17 mouse cellular contexts compared by ENCODE assay signal in genomic region chr4:55339388-55339787, GRCm38 (mm10).
"Had no signal": no experiment of that assay in that cellular context is flagged by ENCODE, and none has a peak within 500 bp of the region (broad histone marks: within the 10 kb centered on the region; RNA-seq: fewer than 3 reads in every experiment).

No protein-coding gene starts in this region.

- H3K27ac ChIP-seq: lung, embryonic 15.5 days; macrophage; midbrain, embryonic 13.5 days; midbrain, embryonic 15.5 days; neural tube, embryonic 12.5 days; stomach, embryonic 15.5 days; stomach, postnatal 0 days had no signal

- H3K9ac ChIP-seq: lung, embryonic 15.5 days; midbrain, embryonic 13.5 days; midbrain, embryonic 15.5 days; neural tube, embryonic 12.5 days; stomach, embryonic 15.5 days had no signal

- H3K27me3 ChIP-seq: lung, embryonic 15.5 days; megakaryocyte, embryonic 14.5 days; midbrain, embryonic 13.5 days; midbrain, embryonic 15.5 days; neural tube, embryonic 12.5 days; stomach, embryonic 15.5 days had no signal

- H3K9me3 ChIP-seq: lung, embryonic 15.5 days; megakaryocyte, embryonic 14.5 days; midbrain, embryonic 13.5 days; midbrain, embryonic 15.5 days; neural tube, embryonic 12.5 days; stomach, embryonic 15.5 days had no signal

- H3K4me1 ChIP-seq: midbrain, embryonic 13.5 days; midbrain, embryonic 15.5 days; neural tube, embryonic 12.5 days; stomach, embryonic 15.5 days had no signal

- H3K4me2 ChIP-seq: lung, embryonic 15.5 days; midbrain, embryonic 11.5 days; midbrain, embryonic 13.5 days; midbrain, embryonic 15.5 days; neural tube, embryonic 12.5 days; stomach, embryonic 15.5 days had no signal

- DNase-seq: lung, adult 2 months; lung, postnatal 14 days; lung, postnatal 36 days; right cerebral cortex, postnatal 14 days; thymus, adult 2 months; thymus, postnatal 25 days; thymus, postnatal 4 days had no signal

- H3K4me3 ChIP-seq: lung, embryonic 15.5 days; megakaryocyte, embryonic 14.5 days; midbrain, embryonic 13.5 days; midbrain, embryonic 15.5 days; neural tube, embryonic 12.5 days; stomach, embryonic 15.5 days had no signal

- H3K36me3 ChIP-seq: lung, embryonic 15.5 days; midbrain, embryonic 13.5 days; midbrain, embryonic 15.5 days; neural tube, embryonic 12.5 days; stomach, embryonic 15.5 days had no signal

- ATAC-seq: lung, postnatal 0 days; midbrain, embryonic 13.5 days; midbrain, embryonic 15.5 days had no signal
